Mouse (Mus musculus) adrenal gland, postnatal 14 days (tissue): ENCODE results near the gene Dusp10. TPM values are rescaled to one million over a fixed set of nuclear protein-coding genes. Genes with fewer than 3 reads are reported as not detected.

ENCODE experiments used
- DNase-seq: peaks from one replicate; pipeline ENCODE4 v3.0.0; 2021; ENCODE audit warnings: mixed read lengths
- total RNA-seq: library from RNA; stranded (reverse); gene quantifications from 2 replicates; pipeline ENCODE4 v1.2.3, GENCODE M21; 2021

Dusp10 gene
- total RNA-seq, 1 experiment from 2014 or later, result 19.6 TPM

- no peak for DNase-seq
These were observed 17.1 kb downstream of the Dusp10 start for GRCm38 (mm10) chr1:184030070-184030802.

GRCm38 (mm10) chr1:184032682-184033389, 19.7 kb downstream of the Dusp10 start:
- no peak for DNase-seq

- peak; percentile 88 for DNase-seq
These were observed 20.4 kb downstream of the Dusp10 start for GRCm38 (mm10) chr1:184033390-184034010.

GRCm38 (mm10) chr1:184034011-184034557, 21.0 kb downstream of the Dusp10 start, which contains the start of gene 1700056E22Rik:
Gene 1700056E22Rik, minus strand, starts transcription at chr1:184034301.
- peak; percentile 99 for DNase-seq

- DNase-seq, result peak; percentile 51
These were observed 21.7 kb downstream of the Dusp10 start for GRCm38 (mm10) chr1:184034741-184035181.

GRCm38 (mm10) chr1:184035346-184035903, 22.3 kb downstream of the Dusp10 start:
- DNase-seq, result peak; percentile 23

GRCm38 (mm10) chr1:184037802-184038201, 24.7 kb downstream of the Dusp10 start:
- DNase-seq, result no peak

GRCm38 (mm10) chr1:184039301-184039700, 26.2 kb downstream of the Dusp10 start:
- no peak for DNase-seq

GRCm38 (mm10) chr1:184040181-184040580, 27.1 kb downstream of the Dusp10 start:
- peak; percentile 15 for DNase-seq

- DNase-seq, result no peak
These were observed 27.8 kb downstream of the Dusp10 start for GRCm38 (mm10) chr1:184040906-184041305.

- peak; percentile 85 for DNase-seq
These were observed 28.9 kb downstream of the Dusp10 start for GRCm38 (mm10) chr1:184041778-184042573.

- DNase-seq, result no peak
These were observed 29.6 kb downstream of the Dusp10 start for GRCm38 (mm10) chr1:184042745-184043144.

GRCm38 (mm10) chr1:184043391-184043790, 30.3 kb downstream of the Dusp10 start:
- no peak for DNase-seq

- no peak for DNase-seq
These were observed 33.1 kb downstream of the Dusp10 start for GRCm38 (mm10) chr1:184046070-184046677.

GRCm38 (mm10) chr1:184047818-184048217, 34.7 kb downstream of the Dusp10 start:
- DNase-seq, result peak; percentile 47

- DNase-seq, result no peak
These were observed 35.7 kb downstream of the Dusp10 start for GRCm38 (mm10) chr1:184048675-184049418.

GRCm38 (mm10) chr1:184051286-184051685, 38.2 kb downstream of the Dusp10 start:
- no peak for DNase-seq

- peak; percentile 78 for DNase-seq
These were observed 38.7 kb downstream of the Dusp10 start for GRCm38 (mm10) chr1:184051824-184052223.

GRCm38 (mm10) chr1:184052331-184052730, 39.2 kb downstream of the Dusp10 start:
- DNase-seq, result no peak

- no peak for DNase-seq
These were observed 40.0 kb downstream of the Dusp10 start for GRCm38 (mm10) chr1:184053141-184053540.
